Mouse (Mus musculus) midbrain, embryonic 11.5 days (tissue): ENCODE measurements around the gene Celf2. TPM values are rescaled to one million over a fixed set of nuclear protein-coding genes. Genes with fewer than 3 reads are reported as not detected.

Experiments
- ATAC-seq: fragments of 200-750 bp; cut with Nextera tagmentation; 2 replicates; pipeline ENCODE4 v1.8.0; 2017; ENCODE audit warnings: moderate TSS enrichment, moderate library complexity; ENCODE audit not compliant: low FRiP score
- DNase-seq: peaks from one replicate; pipeline ENCODE4 v3.0.0; 2015; ENCODE audit warnings: low spot score; ENCODE audit errors: missing footprints
- H3K27ac ChIP-seq: fragments of 300-500 bp; sonication (generic); 2 replicates; pipeline ENCODE4 v1.5.1; 2014; ENCODE audit warnings: low read depth, low read length
- H3K27me3 ChIP-seq: fragments of 300-500 bp; sonication (generic); 2 replicates; pipeline ENCODE4 v1.6.1; 2014; ENCODE audit warnings: mild to moderate bottlenecking, low read length, moderate library complexity, mixed read lengths; ENCODE audit not compliant: control insufficient read depth, insufficient read depth
- H3K36me3 ChIP-seq: fragments of 300-500 bp; sonication (generic); 2 replicates; pipeline ENCODE4 v1.6.1; 2014; ENCODE audit warnings: mild to moderate bottlenecking, low read length, moderate library complexity, mixed read lengths; ENCODE audit not compliant: control insufficient read depth, insufficient read depth
- H3K4me1 ChIP-seq: fragments of 300-500 bp; sonication (generic); 2 replicates; pipeline ENCODE4 v1.6.1; 2014; ENCODE audit warnings: low read length; ENCODE audit not compliant: control insufficient read depth, insufficient read depth
- H3K4me2 ChIP-seq: fragments of 300-500 bp; sonication (generic); 2 replicates; pipeline ENCODE4 v1.6.1; 2014; ENCODE audit warnings: mild to moderate bottlenecking, moderate library complexity
- H3K4me3 ChIP-seq: fragments of 300-500 bp; sonication (generic); 2 replicates; pipeline ENCODE4 v1.5.1; 2014; ENCODE audit warnings: low read depth, low read length
- H3K9ac ChIP-seq: fragments of 300-500 bp; sonication (generic); 2 replicates; pipeline ENCODE4 v1.6.1; 2014; ENCODE audit warnings: low read length
- H3K9me3 ChIP-seq: fragments of 300-500 bp; sonication (generic); 2 replicates; pipeline ENCODE4 v1.6.1; 2016; ENCODE audit warnings: low read length; ENCODE audit not compliant: control insufficient read depth
- WGBS: fragments of 180-500 bp; shearing (Covaris S2); extraction: QIAGEN DNeasy Blood & Tissue Kit; methylation state at CpG from one replicate; pipeline ENCODE4 v1.1.7; 2014; 5-methylcytosine and 5-hydroxymethylcytosine counted together
- polyA plus RNA-seq: library from polyadenylated mRNA; unstranded; fragments of >200 nt; fragmentation: Nextera tagmentation; extraction: Ambion mirVana; gene quantifications from 2 replicates; pipeline ENCODE4 v1.2.1, GENCODE M21; 2014

Celf2 gene
- polyA plus RNA-seq, 1 experiment from 2014 or later, result 92.7 TPM

DNA sequence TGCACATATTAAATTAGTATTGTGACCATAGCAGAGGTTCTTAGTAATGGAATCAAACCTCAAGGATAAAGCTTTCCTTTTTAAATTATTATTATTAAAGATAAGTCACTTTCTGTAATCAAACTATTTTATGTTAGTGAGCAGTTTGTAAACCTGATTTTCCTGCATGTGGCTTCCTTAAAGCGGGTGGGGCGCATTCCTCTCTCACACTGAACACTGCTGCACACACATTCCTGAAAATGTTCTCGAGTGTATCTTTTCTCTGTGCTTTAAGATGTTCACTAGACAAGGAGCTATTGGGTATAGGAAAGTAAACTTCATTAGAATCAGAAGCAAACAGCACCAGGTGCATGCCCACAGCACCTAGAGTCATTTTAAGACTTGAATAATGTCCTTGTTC lies 605.0 kb downstream of the Celf2 start:
- no peaks in the 10 kb centered on the region for H3K36me3 ChIP-seq
- no peak overlapping the region for H3K9ac ChIP-seq
- H3K4me3 ChIP-seq, result no peak overlapping the region
- H3K4me2 ChIP-seq, result no peak overlapping the region
- no peaks in the 10 kb centered on the region for H3K4me1 ChIP-seq
- ATAC-seq (no peak), DNase-seq (no peak)
- 80% methylated on average over 3 of the region's 3 CpGs for WGBS
- H3K9me3 ChIP-seq, result no peaks in the 10 kb centered on the region
- H3K27ac ChIP-seq, result no peak overlapping the region
- no peaks in the 10 kb centered on the region for H3K27me3 ChIP-seq

DNA sequence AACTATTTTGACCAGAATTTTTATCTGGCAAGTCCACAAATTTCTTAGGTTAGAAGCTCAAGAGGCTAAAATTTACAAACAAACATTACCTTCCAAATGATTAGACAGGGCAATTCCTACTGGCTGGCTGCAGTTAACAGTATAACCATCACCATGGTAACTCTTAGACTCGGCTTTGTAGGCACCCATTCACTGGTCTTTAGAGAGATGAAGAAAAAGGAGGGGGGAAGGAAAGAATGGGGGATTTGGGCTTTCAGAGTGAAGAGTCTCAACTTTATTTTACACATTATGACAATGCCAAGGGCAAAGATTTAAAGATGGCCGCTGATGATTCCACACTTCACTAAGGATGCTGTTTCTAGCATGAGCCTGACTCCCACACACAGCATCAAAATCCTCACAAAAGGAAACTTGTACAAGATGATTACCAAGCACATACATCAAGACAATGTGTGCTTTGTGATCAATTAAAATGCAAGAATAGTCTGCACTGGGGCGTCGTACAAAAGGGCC lies 606.1 kb downstream of the Celf2 start:
- WGBS, result 15% methylated on average over 4 of the region's 4 CpGs
- Histone ChIP-seq H3K36me3 (no peaks in the 10 kb centered on the region), H3K4me2 (no peak overlapping the region; the same call in 1 of the 2 replicates), H3K9me3 (no peaks in the 10 kb centered on the region), H3K9ac (no peak overlapping the region), H3K27me3 (no peaks in the 10 kb centered on the region), H3K27ac (no peak overlapping the region; the same call in 1 of the 2 replicates), H3K4me3 (no peak overlapping the region), H3K4me1 (no peaks in the 10 kb centered on the region)
- ATAC-seq, result peak; percentile 95
- DNase-seq, result peak; percentile 92

DNA sequence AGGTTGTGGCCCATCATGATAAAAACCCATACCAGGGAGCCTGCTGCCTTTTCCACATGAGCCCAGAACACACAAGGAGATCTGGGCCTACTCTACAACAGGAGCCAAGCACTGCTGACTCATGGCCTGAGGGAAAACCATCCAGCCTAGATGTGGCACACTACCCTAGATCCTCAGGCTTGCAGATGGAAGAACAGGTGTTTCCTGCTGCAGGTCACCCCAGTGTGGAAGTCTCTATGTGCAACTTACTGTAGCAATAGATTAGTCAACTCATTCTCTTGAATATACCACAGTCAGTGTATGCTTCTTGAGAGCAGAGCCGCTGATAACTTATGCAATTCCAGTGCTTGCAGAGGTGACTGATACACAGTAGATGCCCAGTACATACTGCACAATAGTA lies 612.5 kb downstream of the Celf2 start:
- DNase-seq (no peak), ATAC-seq (no peak)
- H3K4me3 ChIP-seq, result no peak overlapping the region
- H3K9me3 ChIP-seq, result no peaks in the 10 kb centered on the region
- no peaks in the 10 kb centered on the region for H3K4me1 ChIP-seq
- H3K36me3 ChIP-seq, result no peaks in the 10 kb centered on the region
- no peak overlapping the region for H3K9ac ChIP-seq
- no peak overlapping the region for H3K27ac ChIP-seq
- 93% methylated on average over 1 of the region's 1 CpGs for WGBS
- no peaks in the 10 kb centered on the region for H3K27me3 ChIP-seq
- H3K4me2 ChIP-seq, result no peak overlapping the region

DNA sequence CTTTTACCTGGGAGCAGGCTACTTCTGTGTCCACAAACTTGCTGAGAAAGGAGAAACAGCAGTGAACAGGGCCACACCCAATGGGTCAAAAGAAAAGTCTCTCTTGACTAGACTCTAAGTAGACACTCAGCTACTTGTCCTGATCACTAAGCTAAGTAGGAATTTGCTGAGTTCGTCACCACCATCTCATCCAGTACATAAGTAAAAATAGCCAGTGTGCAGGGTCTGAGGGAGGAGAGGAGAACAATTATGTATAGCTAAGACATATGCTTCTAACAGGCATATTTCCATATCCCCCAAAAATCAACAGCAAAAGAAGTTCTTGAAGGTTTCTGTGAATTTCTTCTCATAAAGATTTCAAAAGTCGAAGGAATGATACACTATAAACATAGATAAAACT lies 615.8 kb downstream of the Celf2 start:
- no peak overlapping the region for H3K9ac ChIP-seq
- H3K4me2 ChIP-seq, result no peak overlapping the region
- no peaks in the 10 kb centered on the region for H3K9me3 ChIP-seq
- H3K36me3 ChIP-seq, result no peaks in the 10 kb centered on the region
- H3K4me1 ChIP-seq, result no peaks in the 10 kb centered on the region
- H3K4me3 ChIP-seq, result no peak overlapping the region
- ATAC-seq (no peak), DNase-seq (no peak)
- 86% methylated on average over 2 of the region's 2 CpGs for WGBS
- H3K27ac ChIP-seq, result no peak overlapping the region
- H3K27me3 ChIP-seq, result no peaks in the 10 kb centered on the region

DNA sequence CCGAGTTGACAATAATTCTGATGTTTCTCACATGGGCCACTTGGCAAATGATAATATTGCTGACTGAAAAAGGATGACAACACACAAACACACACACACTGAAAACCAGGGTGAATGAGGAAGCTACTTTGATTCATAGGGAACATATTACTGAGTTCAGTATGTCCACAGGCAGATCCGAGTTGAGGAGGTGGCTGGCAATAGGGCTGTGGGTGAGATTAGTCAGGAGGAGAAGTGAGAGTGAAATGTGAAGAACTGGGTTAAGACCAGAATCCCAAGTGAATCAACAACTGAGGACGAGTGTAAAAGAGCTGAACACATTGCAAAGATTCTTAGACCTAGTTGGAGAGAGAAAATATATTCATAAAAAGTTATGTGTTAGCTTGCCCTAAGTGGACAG lies 616.3 kb downstream of the Celf2 start:
- no peaks in the 10 kb centered on the region for H3K27me3 ChIP-seq
- WGBS, result 85% methylated on average over 3 of the region's 3 CpGs
- H3K27ac ChIP-seq, result no peak overlapping the region
- no peaks in the 10 kb centered on the region for H3K36me3 ChIP-seq
- no peak overlapping the region for H3K9ac ChIP-seq
- ATAC-seq (no peak), DNase-seq (no peak)
- H3K4me2 ChIP-seq, result no peak overlapping the region
- H3K9me3 ChIP-seq, result no peaks in the 10 kb centered on the region
- H3K4me1 ChIP-seq, result no peaks in the 10 kb centered on the region
- H3K4me3 ChIP-seq, result no peak overlapping the region

DNA sequence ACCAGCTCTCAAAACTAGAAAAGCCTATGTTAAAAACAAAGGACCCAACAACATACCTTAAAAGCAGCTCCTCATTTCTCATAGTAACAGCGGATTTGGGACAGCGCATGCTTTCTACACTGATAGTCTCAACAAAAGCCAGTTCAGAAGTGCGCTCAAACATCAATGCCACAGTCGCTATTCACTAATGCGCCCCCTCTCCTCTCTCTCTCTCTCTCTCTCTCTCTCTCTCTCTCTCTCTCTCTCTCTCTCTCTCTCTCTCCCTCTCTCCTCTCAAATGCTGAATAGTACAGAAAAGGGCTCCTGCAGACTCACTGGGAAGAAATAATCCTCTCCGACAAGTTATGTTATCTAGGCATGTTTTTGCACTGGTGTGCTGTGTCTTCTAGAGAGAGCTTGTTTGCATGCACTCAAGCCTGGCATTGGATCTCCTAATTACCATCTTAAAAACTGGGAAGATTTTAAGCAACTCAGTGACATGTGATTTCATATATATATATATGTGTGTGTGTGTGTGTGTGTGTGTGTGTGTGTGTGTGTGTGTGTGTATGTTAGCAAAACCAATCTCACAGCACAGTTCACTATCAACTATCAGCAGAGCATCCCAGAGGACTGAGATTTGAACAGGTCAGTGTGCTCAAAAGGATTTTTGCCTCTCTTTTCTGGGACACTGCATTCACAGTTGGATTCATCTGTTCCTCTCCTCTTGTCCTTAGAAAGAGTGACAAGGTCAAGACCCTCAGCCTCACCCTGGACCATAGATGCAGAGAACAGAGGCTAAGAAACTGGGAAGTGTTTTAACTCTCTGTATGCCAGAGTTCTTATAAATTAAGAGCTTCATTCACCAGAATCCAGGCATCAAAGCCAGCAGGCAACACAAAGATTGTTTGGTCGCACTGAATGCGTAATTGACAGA lies 624.3 kb downstream of the Celf2 start:
- H3K4me1 ChIP-seq, result peaks cover 30% of the 10 kb centered on the region
- no peaks in the 10 kb centered on the region for H3K36me3 ChIP-seq
- H3K9ac ChIP-seq, result peak overlapping the region; percentile 79
- H3K4me2 ChIP-seq, result peak overlapping the region; percentile 64
- DNase-seq (no peak), ATAC-seq (peak; percentile 71)
- no peaks in the 10 kb centered on the region for H3K9me3 ChIP-seq
- WGBS, result 15% methylated on average over 8 of the region's 8 CpGs
- H3K27me3 ChIP-seq, result no peaks in the 10 kb centered on the region
- peak overlapping the region; percentile 51 for H3K4me3 ChIP-seq
- peak overlapping the region; percentile 86 for H3K27ac ChIP-seq

DNA sequence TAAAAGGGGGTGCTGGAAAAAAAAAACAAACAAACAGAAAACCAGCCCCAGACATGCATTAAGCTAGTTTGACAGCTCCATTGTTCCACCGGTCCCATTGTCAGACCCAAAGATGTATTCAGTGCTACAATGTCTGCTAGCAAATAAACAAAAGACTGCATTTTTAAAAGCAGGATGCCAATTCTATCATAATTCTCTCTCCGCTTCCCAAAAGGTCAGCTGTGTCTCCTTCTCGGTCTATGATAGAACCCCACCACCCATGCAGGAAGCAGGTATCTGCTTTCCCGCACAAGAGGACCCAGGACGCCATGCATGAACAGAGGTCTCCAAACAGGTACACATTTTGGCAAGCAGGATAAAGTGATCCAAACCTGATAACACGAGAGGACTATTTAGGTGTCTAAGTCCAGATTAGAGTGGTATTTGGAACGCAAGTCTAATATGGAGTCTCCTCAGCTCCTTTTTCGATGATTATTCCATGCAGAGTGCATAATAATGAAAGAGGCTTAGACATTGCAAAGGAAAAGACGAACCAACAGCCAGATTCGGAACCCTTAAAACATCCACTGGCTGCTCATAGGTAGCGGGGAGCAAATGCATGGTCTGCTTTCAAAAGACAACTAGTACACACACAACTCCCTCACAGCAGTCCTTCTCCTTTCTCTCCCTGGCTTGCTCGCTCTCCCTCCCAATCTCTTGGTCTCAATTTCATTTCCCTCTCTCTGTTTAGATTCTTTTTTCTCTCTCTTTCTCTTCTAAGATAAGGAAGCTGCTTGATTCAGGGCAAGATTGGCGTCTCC lies 625.2 kb downstream of the Celf2 start:
- Histone ChIP-seq H3K36me3 (no peaks in the 10 kb centered on the region), H3K9me3 (no peaks in the 10 kb centered on the region), H3K4me1 (peaks cover 30% of the 10 kb centered on the region), H3K27ac (peak overlapping the region; percentile 86), H3K27me3 (no peaks in the 10 kb centered on the region), H3K4me2 (peak overlapping the region; percentile 64), H3K4me3 (peak overlapping the region; percentile 51), H3K9ac (peak overlapping the region; percentile 79)
- DNase-seq (peak; percentile 95), ATAC-seq (peak; percentile 33)
- WGBS, result 20% methylated on average over 13 of the region's 13 CpGs

DNA sequence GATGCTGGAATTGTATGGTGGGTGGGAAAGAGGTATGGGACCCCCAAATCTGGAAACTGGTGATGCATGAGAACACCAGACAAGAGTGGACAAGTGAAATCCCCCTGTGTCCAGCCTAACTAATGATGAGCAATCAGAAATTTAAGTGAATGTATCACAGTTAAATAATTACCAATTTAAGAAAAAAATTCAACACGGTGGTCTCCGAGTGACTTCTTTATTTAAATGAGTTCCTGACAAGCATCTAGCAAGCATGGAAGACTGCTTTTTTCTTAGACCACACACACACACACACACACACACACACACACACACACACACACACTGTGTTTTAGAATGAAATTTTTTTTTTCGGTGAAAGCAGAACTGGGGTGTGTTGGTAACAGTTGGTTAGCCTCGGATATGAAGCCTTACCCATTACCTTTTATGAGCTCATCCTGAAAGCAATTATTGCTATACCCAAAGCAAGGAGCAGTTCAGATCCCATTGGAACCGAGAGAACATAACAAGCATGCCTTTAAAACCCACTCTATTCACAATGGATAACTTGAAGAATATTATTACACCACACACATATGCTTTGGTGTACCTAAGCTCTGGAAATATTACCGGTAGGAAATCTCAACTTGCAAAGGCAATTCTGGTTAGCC lies 627.0 kb downstream of the Celf2 start:
- ATAC-seq (no peak), DNase-seq (no peak)
- H3K4me3 ChIP-seq, result peak overlapping the region; percentile 18; the same call in 1 of the 2 replicates
- WGBS, result 42% methylated on average over 6 of the region's 6 CpGs
- H3K27me3 ChIP-seq, result no peaks in the 10 kb centered on the region
- H3K4me1 ChIP-seq, result peaks cover 30% of the 10 kb centered on the region
- no peaks in the 10 kb centered on the region for H3K36me3 ChIP-seq
- no peak overlapping the region; the same call in 1 of the 2 replicates for H3K9ac ChIP-seq
- no peak overlapping the region for H3K27ac ChIP-seq
- peak overlapping the region; percentile 44; the same call in 1 of the 2 replicates for H3K4me2 ChIP-seq
- H3K9me3 ChIP-seq, result no peaks in the 10 kb centered on the region
